Mouse (Mus musculus): Measurements from ENCODE around the gene Hfe.
"Not testable (repeated sequence)": the region's sequence is repeated elsewhere in the genome, so short reads cannot be mapped to it uniquely, and the experiment has no call there.

Gene Hfe

DNA sequence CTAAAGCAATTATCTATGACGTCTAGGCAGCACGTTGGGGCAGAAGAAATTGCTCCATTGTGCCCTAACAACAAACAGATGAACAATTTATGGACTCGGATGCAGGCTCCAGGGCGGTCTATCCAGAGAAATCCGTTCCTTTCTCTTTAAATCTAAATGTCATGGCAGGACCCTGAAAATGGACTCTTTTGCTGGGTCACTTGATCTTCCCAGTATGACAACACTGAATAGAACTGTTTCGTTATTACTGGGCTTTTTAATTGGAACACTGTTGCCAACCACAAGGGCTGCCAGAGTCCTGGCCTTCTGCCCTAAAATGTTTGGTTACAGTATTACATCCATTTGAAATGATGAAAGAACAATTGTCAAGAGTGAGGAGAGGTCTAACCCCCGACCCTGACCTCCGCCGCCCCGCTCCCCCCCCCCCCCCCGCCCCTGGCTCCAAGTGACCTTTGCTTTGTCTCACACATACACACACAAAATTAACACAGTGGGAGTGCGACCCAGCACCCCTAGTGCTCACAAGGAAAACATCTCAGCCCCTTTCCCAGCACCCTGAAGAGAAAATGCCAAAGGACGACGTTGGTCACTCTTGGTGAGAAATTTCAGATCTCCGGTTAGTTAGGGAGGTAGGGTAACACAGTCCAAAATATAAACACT, 810 bp downstream of the Hfe start:
- DNase-seq (ENCODE audit: low spot score): peak; percentile 66

DNA sequence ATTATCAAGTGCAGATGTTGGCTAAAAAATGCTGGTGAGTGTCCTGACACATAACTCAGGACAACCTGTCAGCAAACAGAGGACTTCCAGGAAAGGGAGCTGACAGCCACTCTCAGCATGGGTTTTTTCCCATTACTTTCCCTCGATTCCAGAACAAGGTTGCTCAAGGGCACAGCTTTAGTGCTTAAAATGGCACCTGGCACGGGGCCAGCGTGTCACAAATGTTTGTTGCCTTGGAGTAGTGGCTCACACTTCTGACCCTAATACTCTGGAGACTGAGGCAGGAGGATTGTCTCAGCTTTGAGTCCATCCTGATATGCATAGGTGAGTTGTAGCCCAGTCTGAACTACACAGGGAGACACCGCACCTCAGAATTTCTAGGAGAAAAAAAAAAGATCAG, 2.0 kb downstream of the Hfe start:
- no peak for DNase-seq (ENCODE audit: low spot score)

DNA sequence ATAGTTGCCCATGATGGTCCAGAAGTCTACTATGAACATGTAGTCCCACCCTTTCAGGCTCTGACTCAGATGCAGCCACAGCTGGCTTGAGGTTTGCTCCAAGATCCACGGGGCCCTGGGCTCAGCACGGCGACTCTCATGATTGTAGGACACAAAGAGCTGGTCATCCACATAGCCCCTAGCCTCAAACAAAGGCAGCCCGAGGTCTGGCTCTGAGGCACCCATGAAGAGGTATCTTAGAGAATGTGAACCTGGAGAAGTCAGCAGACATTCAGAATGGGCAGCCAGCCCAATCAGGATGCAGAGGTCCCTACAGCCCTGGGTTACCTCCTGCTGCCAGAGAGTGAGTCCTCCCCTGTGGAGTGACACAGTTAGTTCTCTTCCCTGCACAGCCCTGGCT, 2.6 kb downstream of the Hfe start:
- no peak for DNase-seq (ENCODE audit: low spot score)

DNA sequence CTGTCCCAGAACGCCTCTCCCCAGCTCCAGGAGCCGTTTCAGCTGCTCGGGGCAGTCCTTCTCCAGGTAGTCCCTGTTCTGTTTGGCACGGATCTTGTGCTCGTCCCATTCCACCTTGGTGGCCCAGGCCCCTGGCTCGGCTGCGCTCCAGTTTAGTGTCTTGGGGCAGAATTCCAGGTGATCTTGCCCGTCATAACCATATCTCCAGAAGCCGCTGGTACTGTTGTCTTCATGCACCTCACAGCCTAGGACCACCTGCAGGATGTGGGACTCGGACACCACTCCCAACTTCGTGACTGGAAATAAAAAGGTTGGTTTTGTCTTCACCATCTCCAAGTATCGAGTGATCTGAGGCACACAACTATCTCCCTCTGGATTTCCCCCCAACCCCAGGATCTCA, 3.9 kb downstream of the Hfe start:
- DNase-seq (ENCODE audit: low spot score): no peak

DNA sequence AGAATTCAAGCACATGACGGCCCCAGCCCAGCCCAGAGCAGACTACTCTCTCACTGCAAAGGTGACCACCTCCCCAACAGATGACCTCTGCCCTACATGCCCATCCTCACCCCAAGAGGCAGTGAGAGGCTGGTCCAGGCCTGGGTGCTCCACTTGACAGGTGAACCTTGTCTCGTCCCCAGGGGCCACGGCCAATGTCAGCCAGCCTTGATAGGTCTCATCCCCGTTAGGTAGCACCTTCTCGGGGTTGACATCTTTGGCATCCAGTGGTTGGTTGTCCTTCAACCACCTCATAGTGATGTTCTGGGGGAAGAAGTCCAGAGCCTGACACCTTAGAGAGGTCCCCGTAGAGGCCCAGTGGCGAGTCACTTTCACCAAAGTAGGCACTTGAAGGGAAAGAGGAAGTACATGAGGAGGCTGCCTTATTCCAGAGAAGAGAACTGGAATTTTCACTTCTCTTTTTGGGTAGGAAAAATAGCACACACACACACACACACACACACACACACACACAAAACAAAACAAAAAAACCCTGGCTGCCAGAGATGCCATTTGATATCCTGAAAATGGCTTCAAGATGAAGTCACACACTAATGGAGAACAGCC, 4.8 kb downstream of the Hfe start:
- no peak for DNase-seq (ENCODE audit: low spot score)

DNA sequence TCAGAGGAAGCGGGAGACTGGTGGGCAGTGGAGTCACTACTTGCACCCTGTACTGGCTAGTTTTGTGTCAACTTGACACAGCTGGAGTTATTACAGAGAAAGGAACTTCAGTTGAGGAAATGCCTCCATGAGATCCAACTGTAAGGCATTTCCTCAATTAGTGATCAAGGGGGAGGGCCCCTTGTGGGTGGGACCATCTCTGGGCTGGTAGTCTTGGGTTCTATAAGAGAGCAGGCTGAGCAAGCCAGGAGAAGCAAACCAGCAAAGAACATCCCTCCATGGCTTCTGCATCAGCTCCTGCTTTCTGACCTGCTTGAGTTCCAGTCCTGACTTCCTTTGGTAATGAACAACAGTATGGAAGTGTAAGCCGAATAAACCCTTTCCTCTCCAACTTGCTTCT, 7.9 kb downstream of the Hfe start:
- DNase-seq (ENCODE audit: low spot score): not testable (repeated sequence)

DNA sequence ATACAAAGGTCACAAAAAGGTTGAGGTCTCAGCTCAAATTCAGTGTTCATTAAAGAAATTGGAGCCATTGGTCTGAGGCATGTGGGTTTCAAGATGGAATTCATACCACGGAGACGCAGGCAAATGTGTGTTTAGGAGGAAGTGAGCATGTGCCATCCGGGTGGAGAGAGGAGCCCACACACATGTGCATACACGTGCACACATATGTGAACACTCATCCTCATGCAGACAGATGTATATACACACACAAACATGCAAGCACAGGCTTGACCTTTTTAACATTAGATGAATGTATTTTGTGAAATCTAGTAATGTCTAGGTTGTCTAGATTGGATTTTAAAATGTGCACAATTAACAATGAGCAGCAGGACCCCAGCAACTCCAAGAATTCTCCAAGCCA, 8.4 kb downstream of the Hfe start:
- DNase-seq (ENCODE audit: low spot score): no peak

DNA sequence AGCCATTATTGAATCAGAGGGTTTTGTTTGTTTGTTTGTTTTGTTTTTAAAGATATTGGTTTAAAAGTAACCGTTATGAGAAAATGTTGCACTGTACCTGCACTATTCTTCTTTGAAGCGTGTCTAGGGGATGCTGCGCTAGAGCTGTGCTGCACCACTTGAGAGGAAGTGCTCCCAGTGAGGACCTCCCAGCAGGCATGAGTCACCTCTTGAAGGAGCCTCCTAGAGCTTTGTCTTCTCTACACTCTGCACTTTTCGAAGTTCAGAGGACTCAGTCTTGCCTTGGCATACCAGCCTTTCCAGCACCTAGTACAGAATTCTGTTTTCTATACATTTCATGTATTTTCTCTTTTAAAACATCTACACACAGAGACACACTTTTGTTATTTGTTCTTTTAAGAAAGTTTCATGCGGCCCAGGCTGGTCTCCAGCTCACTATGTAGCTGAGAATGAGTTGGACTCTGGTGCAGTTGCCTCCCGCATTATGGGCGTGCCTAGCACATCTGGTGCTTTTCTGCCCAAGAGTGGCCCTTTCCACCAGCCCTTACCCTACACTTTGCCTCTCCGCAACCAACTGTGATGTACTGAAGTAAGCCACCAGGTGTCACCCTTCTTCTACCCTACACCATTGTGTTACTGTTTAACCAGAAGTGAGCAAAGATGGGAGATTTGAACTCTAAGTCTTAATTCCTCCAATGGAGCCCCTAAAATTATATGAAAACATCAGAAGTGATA, 9.7 kb downstream of the Hfe start:
- DNase-seq (ENCODE audit: low spot score): peak; percentile 57

DNA sequence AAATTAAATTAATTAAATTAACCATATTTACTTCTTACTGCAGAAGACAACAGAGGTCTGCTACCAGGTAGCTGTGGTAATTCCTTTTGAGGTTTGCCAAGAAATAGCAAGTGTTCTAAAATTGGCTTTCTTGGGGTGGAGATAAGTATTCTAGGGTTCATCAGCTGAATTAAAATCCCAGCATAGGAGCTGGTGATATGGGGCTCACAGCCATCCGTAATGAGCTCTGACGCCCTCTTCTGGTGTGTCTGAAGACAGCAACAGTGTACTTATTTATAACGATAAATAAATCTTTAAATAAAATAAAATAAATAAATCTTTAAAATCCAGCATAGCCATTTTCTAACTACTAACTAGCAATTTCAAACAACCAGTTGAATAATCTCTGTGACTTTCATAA, 10.9 kb downstream of the Hfe start:
- DNase-seq (ENCODE audit: low spot score): peak; percentile 2

DNA sequence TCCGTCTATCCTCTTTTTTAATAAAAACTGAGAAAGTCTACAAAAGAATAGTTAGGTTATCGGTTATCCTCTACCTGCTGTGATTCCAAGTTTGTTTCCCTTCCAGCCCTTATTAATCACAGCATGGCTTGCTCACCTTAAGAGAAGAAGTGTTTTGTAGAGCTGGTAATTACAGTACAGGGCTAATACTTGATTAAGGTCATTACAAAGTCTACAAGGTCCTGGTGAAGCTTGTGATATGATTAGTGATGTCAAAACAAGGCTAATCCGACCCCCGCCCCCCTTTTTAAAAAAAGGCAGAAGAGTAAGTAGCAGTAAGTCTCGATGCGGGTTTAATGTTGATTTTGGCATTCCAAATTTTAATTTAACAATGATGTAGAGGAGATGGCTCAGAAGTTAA, 11.7 kb downstream of the Hfe start:
- peak; percentile 3 for DNase-seq (ENCODE audit: low spot score)

DNA sequence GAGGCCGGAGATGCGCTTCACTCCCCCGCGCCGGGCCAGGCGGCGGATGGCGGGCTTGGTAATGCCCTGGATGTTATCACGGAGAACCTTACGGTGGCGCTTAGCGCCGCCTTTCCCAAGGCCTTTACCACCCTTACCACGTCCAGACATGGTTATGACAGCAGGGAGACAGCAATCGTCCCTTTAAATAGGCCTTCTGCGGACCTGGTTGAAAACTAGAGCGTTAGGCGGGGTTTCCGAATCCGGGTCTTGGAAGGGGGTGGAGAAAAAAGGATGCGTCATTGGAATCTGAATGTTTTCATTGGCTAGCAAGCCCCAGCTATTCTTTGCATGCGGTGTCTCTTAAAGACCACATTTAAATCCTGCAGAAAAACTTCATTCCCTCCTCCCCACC, 12.4 kb downstream of the Hfe start, which contains the start of gene Hist1h4c:
Gene Hist1h4c, minus strand, starts transcription at position 155 of the 394 bp plus-strand sequence.
- peak; percentile 99 for DNase-seq (ENCODE audit: low spot score)

DNA sequence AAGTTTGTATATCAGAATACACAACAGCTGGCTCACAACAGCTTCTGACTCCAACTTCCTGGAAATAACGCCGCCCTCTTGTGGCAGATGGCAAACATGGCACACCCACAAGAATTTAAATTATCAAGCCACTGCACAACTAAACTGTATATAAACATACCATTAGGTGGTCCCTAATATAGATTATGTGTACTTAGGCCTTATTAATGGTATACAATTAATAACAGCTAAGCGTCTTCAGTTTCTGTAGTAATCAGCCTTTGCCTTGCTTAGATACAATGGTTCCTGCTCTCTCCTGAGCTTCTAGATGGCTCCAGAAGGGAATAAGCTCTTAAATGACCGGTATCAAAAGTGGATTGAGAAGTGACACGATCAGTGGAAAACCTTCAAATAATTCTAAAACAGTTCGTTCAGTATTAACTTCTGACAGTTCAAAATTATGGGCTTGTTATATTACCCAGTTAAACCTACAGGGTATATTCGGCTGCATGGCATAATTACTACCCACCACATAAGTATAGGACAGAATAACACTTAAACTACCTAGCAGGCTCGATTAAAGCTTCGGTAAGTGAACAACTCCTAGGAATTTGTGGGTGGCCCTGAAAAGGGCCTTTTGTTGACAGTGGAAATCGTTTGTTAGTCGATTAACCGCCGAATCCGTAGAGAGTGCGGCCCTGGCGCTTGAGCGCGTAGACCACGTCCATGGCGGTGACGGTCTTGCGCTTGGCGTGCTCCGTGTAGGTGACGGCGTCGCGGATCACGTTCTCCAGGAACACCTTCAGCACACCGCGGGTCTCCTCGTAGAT, 13.0 kb downstream of the Hfe start:
- peak; percentile 25 for DNase-seq (ENCODE audit: low spot score)

DNA sequence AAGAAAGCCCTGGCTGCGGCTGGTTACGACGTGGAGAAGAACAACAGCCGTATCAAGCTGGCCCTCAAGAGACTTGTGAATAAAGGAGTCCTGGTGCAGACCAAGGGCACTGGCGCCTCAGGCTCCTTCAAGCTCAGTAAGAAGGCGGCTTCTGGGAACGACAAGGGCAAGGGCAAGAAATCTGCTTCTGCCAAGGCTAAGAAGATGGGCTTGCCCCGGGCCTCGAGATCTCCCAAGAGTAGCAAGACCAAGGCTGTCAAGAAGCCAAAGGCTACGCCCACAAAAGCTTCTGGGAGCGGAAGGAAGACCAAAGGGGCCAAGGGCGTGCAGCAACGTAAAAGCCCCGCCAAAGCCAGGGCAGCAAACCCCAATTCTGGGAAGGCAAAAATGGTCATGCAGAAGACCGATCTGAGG, 14.6 kb downstream of the Hfe start:
- DNase-seq (ENCODE audit: low spot score): peak; percentile 87

DNA sequence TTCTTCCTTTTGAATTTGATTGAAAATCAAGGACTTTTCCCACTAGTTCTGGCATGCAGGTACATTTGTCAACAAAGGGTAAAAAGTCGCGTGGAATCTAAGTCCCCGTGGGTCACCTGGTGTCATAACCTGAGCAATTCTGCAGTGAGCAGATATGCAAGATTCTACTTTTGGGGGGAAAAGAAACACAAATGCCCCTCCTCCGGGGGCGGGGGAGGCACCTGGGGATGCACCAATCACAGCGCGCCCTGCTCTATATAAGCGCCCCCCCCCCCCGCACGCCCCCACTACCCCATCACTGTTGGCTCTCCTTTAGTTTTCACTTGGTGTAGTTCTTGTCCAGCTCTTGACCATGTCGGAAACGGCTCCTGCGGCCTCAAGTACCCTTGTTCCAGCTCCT, 15.1 kb downstream of the Hfe start, which contains the start of gene Hist1h1t:
Gene Hist1h1t, plus strand, starts transcription at position 301 of the 400 bp plus-strand sequence.
- no peak for DNase-seq (ENCODE audit: low spot score)

DNA sequence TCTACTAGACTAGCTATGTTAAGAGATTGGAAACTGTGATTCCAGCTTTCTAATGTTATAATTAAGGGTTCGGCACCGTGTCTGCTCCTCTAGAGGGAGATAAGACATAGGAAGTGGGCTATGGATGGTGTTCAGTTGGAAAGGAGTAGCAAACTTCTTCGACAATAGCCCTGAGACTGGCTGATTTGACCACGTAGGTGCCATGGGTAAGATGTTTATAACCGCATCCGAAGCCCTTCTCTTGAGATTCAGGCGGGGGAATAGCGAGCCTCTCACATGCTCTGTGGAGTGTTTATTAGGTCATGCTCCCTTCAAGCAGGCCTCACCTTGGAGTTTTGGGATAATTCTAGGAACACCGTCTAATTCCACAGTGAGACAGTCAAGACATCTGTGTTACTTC, 15.7 kb downstream of the Hfe start:
- DNase-seq (ENCODE audit: low spot score): no peak

DNA sequence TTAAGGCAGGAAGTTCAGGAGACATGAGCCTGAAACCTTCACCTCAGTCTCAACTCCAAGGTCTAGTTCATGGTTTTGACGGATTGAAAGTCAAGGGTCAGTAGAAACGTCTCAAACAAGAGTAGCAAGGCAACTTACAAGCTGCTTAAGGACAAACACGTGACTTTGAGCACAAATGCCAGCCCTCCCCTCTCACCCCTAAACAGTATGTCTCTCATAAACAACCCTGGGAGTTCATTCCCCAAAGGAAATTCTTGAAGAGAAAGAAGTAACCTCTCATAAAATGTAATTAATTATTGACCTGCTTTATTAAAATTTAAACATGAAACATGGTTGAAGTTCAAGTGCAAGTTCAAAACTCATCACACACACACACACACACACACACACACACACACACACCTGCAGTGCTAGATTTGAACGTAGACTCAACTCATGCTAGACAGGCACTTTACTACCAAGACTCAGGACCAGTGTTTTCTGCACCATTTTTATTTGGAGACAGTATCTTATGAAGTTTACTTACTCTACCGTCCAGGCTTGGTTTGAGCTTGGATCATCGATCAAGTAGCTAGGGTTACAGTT, 16.7 kb downstream of the Hfe start:
- no peak for DNase-seq (ENCODE audit: low spot score)

DNA sequence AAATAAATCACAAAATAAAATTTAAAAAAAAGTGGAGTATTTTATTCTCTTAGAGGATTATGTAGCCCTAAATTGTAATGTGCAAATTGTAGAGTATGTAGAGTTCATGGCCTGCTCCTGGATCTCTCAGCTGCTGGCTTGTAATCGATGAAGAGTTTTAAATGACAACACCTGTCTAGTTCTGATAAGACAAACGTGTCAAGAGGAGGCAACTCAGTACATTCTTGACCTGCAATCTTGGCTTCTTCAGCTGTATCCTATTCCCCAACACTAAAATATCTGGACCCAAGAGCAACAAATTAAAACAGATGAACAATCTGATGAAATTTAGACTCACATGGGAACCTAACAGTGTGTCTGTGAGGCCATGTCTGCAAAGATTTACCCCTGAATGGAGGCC, 21.2 kb downstream of the Hfe start:
- DNase-seq (ENCODE audit: low spot score): no peak

DNA sequence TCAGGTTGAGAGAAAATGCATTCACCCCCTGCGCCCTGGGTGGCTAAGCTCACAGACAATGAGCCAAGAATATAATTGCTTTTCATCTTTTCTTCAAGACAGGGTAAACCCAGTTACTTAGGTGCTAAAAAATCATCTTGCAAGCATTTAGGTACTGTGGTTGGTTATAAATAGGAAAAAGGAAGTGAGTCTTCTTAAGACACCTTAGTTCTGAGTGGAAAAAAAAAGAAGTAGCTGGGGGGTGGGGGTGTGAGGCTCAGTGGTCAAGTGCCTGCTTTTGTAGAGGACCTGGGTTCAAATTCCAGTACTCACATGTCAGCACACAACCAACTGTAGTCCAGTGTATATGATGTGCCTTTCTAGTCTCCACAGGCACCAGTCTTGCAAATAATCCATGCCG, 21.7 kb downstream of the Hfe start:
- DNase-seq (ENCODE audit: low spot score): no peak

DNA sequence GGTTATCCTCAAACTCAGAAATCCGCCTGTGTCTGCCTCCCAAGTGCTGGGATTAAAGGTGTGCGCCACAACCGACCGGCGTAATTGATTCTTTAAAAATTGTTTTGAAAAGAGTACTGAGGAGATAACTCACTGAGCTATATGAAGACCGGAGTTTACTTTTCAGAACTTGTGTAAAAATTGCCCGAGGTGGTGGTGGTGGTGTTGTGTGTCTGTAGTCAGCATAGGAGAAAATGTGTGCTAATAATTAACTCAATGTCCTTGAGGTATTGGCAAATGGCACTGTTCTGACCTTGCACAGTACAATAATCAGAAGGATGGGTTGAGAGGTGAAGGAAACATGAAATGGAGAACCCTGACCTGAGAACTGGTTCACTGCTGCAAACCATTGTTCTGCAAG, 22.7 kb downstream of the Hfe start:
- DNase-seq (ENCODE audit: low spot score): no peak

DNA sequence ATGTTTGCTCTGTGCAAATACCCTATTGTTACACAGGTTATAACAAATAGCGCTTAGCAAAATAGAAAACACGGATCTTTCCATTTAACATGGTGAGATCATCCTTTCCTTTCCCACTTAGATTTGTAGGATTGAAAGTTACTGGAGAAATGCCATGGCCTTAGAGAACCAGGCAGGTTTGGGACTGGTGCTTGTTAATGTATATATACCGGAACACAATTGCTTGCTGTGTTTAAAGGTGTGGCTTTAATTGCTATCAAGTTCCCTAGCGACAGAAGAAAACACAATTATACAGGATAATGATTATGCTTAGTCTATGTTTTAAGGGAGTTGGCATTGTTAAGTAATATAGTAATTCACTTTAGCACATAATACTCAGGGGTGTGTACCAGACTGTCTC, 23.5 kb downstream of the Hfe start:
- DNase-seq (ENCODE audit: low spot score): no peak

DNA sequence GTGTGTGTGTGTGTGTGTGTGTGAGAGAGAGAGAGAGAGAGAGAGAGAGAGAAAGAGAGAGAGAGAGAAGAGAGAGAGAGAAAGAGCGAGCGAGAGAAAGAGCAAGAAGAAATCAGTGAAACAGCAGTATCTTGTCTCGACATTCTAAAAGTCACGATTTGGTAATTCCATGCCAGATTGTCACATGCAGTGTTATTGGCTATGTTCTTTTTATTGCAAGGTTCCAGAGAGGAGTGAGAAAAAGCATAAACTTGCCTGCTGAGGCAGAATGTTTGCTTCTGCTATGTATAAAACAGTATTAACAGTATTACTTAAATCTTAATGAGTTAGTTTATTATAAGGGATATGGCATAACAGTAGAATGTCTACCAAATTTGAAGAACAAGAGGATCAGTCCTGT, 24.7 kb downstream of the Hfe start:
- no peak for DNase-seq (ENCODE audit: low spot score)
